Mouse (Mus musculus) thymus, postnatal 0 days (tissue): ENCODE measurements at regions not wholly inside any gene's neighbourhood (a gene's known extent, or its start where the extent isn't known, plus 50 kb on each side); places are given as distances from the start of the nearest gene placed in this dataset.

Experiments
- DNase-seq: peaks from one replicate; pipeline ENCODE4 v3.0.0-alpha.2; 2015; ENCODE audit warnings: low spot score

DNA sequence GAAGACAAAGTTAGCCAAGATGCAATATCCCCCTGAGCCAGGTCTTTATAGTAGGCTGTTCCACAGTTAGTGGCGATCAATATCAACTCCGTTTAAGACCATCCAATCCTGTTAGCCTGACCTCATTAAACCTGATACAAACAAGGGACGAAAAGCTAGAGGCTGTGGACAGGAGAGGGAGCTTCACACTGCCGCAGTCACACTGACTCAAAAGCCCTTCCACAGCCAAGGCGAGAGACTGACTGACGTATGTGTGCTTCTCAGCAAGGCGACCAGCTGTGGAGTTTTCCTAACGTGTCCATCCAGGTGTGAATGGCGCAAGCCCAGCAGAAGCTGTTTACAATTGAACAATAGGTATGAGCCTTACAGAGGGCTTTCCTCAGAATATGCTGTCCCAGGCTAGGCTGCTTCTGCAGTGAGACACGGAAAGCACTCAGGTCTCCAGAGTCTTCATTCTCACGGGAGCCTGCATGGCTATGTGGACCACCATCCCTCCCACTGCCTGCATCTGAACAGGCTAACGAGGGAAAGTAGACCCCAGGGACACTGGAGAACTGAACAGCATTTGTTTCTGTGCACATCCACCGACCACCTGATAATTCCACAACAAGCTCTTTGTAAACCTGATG lies 224.7 kb upstream of the Pgrmc2 start:
- DNase-seq = no peak

DNA sequence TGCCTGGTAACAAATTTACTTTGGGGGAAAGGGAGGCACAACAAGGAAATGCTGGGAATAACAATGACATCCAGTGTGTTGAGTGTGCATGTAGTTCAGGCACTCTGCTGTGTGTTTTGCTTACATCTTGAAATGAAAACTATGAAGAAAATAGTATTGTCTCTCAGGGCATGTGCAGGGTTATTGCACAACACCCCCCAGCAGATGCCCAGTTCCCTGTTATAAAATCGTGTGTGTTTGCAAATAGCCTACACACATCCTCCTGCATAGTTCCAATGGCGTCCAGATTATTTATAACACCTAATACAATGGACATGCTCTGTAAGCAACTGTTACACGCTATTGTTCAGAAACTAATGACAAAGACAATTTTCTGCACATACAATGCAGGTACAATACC lies 220.0 kb upstream of the Pgrmc2 start:
- no peak for DNase-seq

DNA sequence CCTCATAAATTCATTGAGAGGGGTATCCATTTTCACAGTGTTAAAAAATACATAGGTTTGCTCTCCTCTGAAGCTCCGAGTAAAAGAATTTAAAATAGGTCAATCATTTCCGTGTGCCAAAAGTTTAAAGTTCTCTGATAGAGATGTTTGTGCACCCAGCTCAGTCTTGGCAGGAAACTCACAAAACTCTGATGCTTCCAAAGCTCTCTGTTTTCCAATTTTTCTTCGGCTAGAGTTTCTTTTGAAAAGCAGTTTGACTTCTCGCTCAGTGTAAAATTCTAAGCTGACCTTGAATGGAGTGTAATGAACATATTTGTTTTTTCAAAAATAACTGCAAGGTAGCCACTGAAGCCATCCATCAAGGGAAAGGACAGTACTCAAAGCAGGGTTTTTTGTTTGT lies 215.9 kb upstream of the Pgrmc2 start:
- DNase-seq = no peak

DNA sequence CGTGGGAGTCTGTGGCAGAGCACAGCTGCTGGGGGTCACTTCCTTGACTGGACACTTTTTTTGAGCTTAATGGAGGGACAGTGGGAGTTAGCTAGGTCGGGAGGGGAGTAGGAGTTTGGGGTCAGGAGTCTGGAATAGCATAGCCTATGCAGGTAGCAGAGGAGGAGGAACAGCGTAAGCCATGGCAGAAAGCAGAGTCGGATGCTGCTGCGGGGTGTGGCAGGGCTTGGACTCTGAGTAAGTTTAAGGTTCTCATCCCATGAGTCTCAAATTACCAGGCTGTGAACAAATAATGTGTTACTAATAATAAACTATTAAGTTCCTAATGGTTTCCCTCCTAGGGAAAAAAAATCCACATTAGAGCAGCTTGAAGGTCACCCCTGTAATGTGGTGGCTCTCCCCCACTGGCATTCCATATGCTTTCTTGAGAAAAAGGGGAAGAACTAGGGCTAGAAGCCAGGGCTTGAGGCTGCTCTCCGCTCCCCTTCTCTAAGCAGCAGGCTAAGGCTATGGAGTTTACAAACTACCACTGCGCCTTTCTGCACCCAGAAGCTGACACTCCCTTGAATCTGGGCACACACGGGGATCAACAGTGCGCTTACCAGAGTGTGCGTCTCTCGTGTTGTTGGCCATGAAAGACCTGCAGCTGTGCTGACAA lies 213.4 kb upstream of the Pgrmc2 start:
- DNase-seq = no peak

DNA sequence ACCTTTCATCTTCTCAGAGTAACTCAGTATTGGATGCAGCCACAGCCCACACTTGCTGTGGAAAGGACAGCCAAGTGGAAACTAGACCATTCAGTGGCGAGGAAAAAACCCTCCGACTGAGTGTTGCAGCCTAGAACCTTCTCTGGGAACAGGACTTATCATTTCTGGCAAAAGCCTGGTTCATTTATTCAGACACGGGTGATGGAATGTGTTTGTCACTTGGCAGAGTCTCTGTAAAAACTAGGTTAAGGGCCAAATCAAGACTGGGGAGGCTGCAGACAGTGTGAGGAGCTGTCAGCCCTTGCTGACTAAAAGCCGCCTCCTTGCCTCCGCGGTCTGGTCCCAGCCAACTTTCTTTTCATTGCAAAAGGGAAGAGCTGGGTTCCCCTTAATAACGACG lies 212.3 kb upstream of the Pgrmc2 start:
- DNase-seq = no peak

DNA sequence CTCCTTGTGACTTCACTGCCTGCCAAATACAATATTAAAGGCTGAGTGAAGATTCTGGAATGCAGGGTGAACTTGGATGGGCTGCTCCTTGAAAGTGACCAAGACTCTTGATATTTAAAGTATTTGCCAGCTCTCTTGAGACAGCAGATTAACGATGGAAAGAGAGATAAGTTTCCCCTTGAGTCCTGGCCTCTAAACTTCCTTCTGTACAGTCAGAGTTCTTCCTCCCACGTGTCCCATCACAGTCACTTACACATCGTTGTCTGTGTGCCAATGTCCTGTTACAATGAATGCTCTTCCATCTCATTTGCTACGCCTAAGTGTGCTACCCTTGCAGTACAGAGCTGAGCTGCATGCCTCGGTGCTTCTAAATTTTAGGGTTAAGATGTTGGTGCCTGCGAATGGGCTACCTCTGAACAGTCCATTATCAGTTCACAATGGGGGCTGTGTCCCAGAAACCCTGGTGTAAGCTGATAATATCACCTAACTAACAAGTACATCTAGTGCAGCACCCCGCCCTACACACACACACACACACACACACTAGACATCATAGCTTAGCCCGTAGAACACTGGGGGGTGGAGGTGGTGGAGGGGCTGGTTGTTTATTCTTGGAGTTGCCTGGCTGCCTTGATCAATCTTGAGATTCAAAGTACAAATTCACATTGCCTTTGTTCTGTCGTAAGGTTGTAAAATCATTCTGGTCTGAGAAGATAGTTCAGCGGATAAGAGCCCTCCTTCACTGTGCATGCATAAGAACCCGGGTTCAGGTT lies 207.9 kb upstream of the Pgrmc2 start:
- no peak for DNase-seq

DNA sequence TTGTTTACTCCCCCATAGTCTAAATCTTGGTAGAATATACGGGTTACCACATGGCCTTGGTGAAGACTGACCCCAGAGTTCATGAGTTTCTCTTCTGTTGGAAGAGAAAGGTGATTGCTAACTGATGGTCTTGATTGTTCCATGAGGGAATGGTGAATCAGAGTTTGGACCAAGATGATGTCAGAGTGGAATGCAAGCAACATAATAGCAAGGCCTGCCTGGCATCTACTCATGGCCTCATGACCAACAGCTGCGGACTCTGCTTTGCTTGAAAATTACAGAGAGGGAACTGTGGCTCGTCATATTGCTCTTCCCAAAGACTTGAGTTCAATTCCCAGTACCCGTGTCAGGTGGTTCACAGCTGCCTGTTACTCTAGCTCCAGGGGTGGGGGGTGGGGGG lies 205.9 kb upstream of the Pgrmc2 start:
- no peak for DNase-seq

DNA sequence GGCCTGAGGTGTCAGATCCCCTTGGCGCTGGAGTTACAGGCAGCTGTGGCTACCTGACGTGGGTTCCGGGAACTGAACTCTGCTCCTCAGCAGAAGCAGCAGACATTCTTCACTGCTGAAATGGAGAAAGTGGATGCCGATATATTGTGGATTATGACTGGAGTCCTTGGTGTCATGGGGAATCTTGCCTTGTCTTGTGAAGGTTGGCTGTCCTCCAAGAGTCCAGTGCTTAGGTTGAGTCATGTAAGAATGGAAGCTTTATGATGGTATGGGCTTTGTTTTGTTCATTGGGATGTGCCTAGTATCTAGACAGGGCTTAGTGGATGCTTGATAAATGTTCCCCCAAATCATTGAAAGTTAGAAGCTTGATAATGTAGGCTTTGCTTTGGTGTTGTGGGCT lies 205.2 kb upstream of the Pgrmc2 start:
- DNase-seq = no peak

DNA sequence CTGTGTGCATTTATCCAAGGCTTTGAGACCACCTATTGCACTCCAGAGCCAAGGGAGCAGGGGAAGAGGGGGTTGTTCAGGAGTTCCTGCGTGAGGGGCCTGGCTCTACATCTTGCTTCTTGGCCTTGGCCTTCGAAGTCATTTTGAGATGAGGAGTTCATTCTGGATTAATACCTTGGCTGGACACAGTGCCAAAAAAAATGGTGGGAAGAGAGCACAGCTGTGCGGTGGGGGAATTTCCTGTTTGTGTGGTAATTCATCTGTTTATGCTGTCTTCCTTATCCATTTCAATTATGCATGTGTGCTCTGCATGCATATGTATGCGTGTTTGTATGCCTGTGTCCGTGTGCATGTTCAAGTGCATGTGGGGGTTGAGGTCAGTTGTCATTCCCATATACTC lies 202.5 kb upstream of the Pgrmc2 start:
- DNase-seq = no peak

DNA sequence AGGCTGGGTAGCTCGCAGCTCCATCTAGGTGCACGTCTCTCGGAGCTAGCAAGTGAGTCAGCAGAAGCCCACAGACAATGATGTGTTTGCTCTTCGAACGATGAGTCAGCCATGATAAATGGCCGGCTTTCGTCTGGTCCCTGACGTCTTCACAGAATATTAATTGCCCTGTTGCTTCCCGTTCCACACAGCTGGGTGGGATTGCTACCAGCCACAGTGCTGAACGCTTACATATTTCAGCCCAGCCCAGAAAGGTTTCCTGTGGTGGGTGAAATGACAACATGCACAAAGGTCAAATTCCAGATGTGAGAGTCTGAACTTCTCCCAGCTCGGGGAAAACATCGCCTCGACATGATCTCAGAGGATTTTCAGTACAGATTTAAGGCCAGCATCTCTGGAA lies 202.1 kb upstream of the Pgrmc2 start:
- DNase-seq = no peak

DNA sequence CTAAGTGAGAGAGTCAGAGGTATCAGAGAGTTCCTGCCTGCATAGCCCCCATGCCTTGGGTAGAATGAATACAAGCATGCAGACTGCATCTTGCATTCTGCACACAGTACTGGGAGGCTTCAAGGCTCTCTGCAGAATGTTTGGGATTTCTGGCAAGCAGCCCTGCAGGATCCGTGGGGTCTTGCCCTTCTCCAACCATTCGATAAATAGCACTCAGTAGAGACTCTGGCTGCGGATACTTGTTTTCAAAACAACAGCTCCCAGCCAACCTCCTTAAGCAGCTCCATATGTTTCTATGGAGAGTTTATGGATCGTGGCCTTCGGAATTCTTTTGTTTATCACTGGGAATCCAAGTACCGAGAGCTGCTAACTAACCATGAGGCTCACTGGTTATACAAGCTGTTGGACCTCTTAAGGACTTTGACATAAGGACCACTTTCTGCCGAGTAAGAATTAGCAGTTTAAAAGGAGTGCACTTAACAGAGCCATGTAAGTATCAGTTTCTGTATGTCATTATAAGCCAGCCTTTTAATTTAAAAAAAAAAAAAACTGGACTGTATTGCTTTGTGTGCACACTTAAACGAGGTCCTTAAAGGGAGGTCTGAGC lies 199.7 kb upstream of the Pgrmc2 start:
- DNase-seq = no peak

DNA sequence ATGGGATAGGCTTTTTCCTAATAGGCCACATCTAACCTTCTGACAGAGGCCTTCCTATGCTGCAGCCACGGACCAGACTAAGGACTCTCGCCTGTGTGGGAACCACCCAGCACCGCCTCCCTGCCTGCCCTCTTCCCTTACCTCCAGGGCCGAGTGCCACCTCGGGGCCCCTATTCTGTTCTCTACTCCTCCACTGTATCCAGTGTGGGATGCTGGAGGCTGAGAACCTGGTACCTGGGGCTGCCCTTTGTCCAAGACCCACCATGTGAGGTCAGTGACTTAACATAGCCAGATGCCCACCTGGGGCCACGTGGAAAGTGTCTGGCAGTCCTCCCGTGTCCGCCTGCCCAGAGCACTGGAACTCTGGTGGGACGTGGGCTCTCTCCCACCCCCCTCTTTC lies 193.2 kb upstream of the Pgrmc2 start:
- no peak for DNase-seq

DNA sequence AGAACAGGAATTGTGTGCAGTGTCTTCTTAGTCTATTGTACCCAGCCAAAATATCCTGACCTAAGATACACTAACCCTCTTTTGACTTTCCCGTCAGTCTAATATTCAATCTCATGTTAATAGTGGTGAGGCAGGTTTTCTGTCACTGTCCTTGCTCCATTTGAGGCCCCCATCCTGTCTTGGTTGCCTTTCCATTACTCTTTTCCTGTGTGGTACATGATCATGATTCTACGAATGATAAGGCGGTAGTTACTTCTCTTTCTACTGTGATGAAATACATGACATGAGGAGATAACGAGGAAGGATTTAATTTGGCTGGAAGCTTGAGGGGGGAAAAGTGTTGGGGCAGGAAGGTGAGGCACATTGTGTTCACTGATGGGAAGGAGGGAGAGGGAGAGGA lies 185.7 kb upstream of the Pgrmc2 start:
- DNase-seq = no peak

DNA sequence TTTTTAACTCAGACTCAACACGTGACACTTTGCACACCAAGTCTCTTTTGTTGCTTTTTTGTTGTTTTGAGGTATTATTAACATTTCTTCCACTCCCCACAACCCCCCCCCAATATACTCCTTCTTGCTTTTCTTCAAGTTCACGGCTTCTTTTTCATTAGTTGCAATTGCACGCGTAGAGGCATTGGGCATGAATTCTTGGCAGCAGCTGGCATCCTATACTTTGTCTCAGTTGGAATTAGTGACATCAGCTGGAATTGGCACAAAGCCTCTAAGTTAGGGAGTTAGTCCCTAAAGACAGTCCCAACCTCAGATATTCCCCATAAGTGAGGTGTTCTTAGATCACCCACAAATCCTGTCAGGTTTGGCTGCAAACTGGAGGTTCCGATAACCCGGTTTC lies 183.4 kb upstream of the Pgrmc2 start:
- DNase-seq = no peak

DNA sequence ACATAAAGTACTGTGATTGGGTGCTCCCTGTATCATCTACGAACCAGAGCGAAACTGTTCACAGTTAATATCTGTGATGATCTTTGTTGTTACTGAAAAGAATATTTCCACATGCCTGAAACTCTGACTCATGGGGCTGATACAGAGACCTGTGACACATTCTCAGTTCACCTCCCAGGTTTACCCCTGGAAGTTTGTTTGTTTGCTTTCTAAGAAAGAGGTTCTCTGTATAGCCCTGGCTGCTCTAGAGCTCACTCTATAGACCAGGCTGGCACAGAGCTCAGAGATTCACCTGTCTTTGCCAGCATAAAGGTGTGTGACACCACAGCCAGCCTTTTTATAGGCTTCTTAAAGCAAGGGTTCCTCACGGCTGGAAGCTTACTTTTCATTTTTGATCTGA lies 182.6 kb upstream of the Pgrmc2 start:
- no peak for DNase-seq

DNA sequence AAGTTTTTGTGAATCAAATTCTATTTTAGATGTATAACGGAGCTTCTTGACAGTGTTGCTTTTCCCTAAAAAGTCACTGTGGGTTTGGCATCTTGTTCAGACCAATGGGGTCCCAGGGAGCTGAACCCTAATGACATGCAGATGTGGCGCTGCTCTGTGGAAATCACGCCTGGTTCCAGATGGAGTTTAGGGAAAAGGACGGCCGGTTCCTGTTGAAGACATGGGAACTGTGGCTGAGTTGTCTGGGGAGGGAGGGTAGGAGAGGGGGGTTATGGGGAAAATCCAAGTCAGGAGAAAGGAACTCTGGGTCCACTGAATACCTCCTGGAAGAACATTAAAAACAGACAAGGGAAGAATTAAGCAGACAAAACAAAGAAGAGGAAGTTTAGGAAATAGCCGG lies 175.4 kb upstream of the Pgrmc2 start:
- no peak for DNase-seq

DNA sequence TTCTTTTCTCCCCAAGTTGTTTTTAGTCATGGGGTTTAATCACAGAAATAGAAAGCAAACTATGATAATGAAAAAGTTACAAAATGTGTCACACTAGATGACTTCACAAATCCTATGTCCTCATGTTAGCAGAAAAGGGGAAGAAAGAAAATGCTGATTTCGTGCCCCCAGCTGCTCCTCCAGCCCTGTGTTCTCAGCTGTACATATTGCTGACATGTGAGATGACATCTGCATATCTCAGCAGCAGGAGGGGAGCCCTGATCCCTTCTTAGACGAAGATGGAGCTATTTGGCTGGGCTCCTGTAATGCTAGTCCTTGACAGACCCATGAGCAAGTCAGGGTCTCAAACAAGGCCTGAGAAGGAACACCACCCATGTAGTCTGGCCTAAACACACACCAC lies 162.1 kb upstream of the Pgrmc2 start:
- no peak for DNase-seq

DNA sequence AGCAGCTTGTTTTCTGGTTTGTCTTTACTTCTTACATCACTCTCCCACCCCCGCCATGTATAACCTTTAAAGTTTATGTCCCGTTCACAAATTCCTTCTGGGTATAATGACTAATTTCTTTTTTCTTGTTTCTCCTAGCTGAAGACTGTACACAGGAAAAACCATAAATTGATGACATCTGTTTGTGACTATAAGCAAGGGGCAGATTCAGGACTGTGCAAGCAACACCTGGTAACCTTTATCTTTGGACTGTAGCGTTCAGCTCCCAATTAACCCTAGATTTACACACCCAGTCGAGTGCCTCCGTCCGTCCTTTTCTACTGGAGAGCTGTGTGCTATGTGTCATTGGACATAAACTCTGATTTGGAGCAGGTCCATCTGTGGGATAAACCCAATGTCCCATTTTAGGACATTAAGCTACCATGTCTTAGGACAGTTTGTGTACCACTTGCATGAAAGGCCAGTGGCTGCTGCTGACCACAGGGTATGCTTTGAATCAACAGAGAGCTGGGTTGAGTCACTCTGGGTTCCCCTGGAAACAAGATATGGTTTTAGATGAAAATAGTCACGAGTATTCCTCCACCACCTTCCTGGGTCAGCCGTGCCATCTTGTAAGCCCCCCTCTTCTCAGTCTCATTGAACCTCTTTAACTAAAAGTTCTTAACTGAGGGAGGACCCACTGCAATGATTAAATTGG lies 159.2 kb upstream of the Pgrmc2 start:
- no peak for DNase-seq

DNA sequence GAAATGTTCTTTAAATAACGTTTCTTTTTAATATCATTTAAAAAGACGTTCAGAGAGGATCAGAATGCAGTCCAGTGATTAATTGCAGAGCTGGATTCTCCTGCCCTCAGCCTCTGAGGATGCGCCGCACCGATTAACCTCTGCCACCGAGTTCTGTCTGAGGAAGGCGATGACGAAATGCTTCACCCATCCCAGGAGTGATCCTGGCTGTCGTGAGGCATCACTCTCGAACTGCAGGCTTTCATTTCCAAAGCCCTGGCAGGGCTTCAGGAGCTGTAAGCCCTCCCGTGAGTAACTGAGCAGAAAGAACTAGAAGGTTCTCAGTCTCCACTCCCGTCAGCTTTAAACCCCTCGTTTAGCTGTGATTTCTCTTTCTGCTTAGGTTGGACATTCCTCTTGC lies 157.0 kb upstream of the Pgrmc2 start:
- no peak for DNase-seq

DNA sequence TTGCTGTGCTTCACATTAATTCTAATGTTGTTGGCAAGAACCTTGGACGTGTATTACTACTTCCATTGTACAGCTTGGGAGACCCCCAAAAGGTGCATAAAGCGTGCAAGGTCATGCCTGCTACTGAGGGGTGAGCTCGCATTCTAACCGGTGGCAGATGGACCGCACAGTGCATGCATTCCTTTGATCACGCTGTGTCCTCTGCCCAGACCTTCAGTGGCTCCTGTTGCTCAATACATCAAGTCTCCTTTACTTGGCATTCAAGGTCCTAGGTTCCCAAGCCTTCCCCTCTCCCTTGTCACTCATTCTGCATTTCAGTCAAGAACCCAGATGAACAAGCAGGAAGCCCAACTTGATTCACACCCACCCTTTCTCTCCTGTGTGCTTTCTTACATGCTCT lies 156.4 kb upstream of the Pgrmc2 start:
- DNase-seq = no peak

DNA sequence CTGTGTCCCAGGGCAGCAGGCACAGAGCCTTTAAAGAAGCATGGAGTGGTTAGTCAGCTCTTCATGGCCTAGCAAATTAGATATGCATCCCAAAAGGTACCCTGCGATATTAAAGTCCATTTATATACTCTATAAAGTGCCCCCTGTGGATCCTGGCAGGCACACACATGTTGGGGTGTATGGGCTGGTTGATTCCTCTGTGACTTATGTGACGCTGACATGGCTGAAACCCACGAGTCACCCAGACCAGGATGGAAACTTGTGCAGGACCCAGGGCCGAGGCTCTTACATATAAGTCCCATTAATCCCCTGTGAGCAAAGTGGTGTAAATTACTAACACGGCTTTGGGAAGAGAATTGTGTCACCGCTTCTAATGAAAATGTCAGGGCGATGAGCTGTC lies 155.2 kb upstream of the Pgrmc2 start:
- DNase-seq = no peak

DNA sequence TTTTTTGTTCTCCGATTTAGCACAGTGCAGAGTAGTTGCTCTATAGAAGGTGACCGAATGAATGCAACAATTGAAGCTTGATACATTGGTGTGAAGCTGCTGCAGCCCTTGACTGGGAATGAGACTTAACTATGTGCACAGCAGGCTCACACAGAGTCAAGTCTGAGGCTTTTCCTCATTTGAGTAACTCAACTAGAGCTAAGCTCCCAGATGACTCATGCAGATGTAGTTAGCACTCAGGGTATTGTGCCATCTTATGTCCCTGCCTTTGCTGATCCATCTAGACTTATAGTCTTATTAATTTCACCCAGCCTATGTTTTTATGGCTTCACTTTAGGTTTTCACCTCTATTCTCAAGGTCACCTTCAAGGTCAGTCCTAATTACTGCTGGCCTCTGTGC lies 152.8 kb upstream of the Pgrmc2 start:
- no peak for DNase-seq
